Mouse (Mus musculus) megakaryocyte, embryonic 14.5 days (primary cell): ENCODE measurements at regions not wholly inside any gene's neighbourhood (a gene's known extent, or its start where the extent isn't known, plus 50 kb on each side); places are given as distances from the start of the nearest gene placed in this dataset.

Experiments
- H3K27me3 ChIP-seq: replicated peaks from 2 replicates; pipeline ENCODE3; 2012; ENCODE audit warnings: inconsistent platforms
- H3K36me3 ChIP-seq: replicated peaks from 2 replicates; pipeline ENCODE3; 2012; ENCODE audit warnings: low read length, inconsistent platforms, mixed read lengths
- H3K4me1 ChIP-seq: 2 replicates; pipeline ENCODE4 v1.6.1; 2012; ENCODE audit warnings: inconsistent platforms
- H3K4me3 ChIP-seq: replicated peaks from 2 replicates; pipeline ENCODE3; 2012; ENCODE audit warnings: moderate library complexity, mild to moderate bottlenecking, inconsistent platforms
- H3K9me3 ChIP-seq: 2 replicates; pipeline ENCODE4 v1.6.1; 2012; ENCODE audit warnings: inconsistent platforms
- FLI1 ChIP-seq: IDR thresholded peaks from 2 replicates; pipeline ENCODE4 v1.6.1; 2012; ENCODE audit warnings: low read length, inconsistent platforms, mixed read lengths
- GATA1 ChIP-seq: IDR thresholded peaks from 3 replicates; pipeline ENCODE4 v1.6.1; 2012; ENCODE audit warnings: mixed read lengths, low read length, inconsistent platforms, borderline replicate concordance

DNA sequence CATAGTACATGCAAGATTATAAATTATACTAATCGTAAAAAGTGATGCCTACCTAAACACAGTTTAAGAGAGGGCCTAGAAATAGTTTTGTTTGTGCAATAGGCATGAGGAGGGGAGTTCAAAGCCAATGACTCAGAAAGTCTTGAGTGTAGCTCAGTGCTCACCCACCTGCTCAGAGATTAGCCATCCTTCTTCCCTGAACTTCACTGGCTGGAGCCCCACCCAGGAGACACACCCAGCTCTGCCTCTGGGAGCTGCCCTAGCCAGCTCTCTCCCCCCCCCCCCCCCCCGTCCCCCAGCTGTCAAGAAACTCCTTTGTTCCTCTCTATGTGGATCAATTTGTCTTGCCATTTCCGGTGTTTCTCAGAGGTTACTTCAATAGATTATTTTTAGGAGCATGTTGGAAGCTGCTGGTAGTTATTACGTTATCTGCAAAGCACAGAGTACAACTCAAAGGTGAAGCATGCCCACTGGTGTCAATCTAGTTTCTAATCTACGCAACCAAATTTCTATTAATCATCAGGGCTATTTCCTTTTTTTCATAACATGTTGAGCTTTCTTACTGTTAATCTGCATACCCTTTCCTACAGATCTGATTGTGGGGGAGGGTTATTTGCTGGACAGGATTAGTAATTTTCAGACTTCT, 68.3 kb upstream of the Nrip1 start:
- TF ChIP-seq GATA1: no peak
- no peak for TF ChIP-seq FLI1
- H3K9me3 ChIP-seq: no peaks in the 10 kb centered on the region
- no peak overlapping the region for H3K4me3 ChIP-seq
- no peaks in the 10 kb centered on the region for H3K27me3 ChIP-seq
- peaks cover 50% of the 10 kb centered on the region for H3K4me1 ChIP-seq
- H3K36me3 ChIP-seq: no peaks in the 10 kb centered on the region

DNA sequence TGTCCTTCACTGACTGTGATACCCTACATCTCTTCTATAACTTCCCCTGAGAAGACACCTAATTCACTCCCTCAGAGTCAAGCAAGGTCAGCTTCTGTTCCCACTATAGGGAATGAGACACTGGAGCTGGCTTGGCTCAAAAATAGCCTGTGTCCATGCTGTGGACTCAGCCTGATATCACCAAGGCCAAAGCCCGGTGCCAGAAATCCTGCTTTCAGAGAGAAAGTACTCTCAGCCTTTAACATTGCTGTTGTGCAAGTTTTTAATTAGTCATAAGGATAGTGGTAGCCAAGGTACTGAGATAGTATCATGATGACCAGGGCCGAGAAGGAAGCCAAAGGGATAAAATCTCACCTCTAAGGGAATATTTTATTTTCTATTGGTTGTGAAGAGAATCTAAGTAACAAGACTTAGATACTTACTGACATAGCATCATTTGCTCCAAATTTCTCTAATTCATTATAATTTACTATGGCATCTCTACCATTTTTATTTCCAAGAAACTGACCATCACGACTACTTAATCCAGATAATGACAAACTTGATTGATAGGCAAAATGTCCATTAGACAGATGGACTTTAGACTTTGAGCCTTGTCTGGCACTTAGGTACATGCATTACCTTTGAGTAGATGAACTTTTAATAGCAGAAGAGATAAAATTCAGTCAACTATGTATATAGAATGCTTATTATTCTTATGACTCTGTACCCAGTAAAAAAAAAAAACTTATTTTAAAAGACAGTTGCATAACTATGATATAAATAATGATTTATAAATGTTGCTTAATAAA, 64.7 kb upstream of the Nrip1 start:
- no peaks in the 10 kb centered on the region for H3K9me3 ChIP-seq
- H3K36me3 ChIP-seq: no peaks in the 10 kb centered on the region
- peaks cover 33% of the 10 kb centered on the region for H3K4me1 ChIP-seq
- H3K27me3 ChIP-seq: no peaks in the 10 kb centered on the region
- no peak for TF ChIP-seq GATA1
- TF ChIP-seq FLI1: no peak
- no peak overlapping the region for H3K4me3 ChIP-seq

DNA sequence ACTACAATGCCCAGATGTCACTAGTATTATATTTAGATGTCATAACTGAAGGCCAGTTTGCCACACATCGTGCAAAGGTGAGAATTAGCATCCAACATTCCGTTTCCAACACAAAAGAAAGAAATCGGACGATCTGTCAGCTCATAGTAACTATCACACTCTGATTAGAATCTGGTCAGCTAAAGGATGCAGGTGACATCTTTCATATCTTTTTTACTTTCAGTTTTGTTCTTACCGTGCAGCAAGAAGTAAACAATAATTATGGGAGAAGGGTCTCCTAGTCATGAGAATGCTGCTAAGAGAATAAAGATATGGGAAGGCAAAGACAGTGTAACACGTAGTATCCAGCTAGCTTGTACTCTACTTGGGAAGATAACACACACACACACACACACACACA, 62.7 kb upstream of the Nrip1 start:
- TF ChIP-seq FLI1 (no peak), GATA1 (no peak)
- H3K4me3 ChIP-seq: no peak overlapping the region
- H3K4me1 ChIP-seq: peaks cover 19% of the 10 kb centered on the region
- H3K9me3 ChIP-seq: no peaks in the 10 kb centered on the region
- no peaks in the 10 kb centered on the region for H3K36me3 ChIP-seq
- no peaks in the 10 kb centered on the region for H3K27me3 ChIP-seq

DNA sequence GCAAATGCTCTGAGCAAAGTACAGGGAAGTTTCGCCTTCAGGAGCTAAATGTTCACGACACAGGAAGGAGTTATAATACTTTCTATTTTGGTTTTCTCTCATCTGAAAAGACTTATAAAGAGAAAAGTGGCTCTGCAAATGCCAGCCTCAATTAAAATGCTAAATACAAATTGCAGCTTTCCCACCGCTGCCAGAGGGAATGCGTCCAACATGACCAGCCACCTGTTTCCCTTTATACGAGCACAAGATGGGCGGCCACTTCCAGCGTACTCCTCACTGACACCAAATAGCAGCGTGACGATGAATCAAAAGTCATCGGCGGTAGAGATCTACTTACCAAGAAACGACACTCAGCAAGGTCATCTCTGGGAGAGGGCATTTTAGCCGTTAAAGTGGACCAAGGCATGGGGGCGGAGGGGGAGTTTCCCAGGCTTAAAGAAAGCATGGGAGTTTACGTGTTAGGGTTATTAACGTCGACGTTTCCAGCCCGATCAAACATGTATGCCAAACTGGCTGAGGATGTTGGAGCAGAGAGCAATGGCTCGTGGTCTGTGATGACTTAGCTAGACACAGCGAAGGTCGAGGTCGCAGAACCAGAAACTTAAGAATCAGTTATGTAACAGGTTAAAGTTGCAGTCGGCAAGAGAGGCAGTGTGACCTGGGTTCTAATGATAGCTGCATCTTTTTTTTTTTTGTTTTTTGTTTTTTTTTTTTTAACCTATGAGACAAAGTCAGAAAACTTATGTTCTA, 59.6 kb upstream of the Nrip1 start:
- Histone ChIP-seq H3K9me3 (no peaks in the 10 kb centered on the region), H3K27me3 (no peaks in the 10 kb centered on the region), H3K4me3 (no peak overlapping the region), H3K4me1 (peaks cover 9% of the 10 kb centered on the region; the same call in 1 of the 2 replicates), H3K36me3 (no peaks in the 10 kb centered on the region)
- TF ChIP-seq GATA1 (no peak), FLI1 (no peak)

DNA sequence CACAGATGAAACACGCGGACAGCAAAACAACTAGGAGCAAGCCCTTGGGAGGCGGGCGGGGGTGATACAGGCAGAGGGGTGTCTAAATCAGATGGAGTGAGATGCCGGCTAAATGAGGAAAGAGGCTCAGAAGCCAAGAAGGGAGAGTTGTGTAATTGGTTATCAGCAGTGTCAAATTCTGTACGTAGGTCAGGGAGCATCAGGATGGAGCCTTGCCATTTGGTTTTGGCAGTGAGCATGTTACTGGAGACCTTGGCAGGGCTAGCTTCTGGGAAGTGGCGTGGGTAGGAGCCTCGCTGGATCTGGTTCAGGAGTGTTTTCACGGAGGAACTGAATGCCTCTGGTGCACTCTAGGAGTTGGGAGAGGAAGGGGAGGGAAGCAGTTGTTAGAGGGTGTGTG, 58.7 kb upstream of the Nrip1 start:
- Histone ChIP-seq H3K36me3 (no peaks in the 10 kb centered on the region), H3K4me1 (peaks cover 9% of the 10 kb centered on the region; the same call in 1 of the 2 replicates), H3K9me3 (no peaks in the 10 kb centered on the region), H3K4me3 (no peak overlapping the region), H3K27me3 (no peaks in the 10 kb centered on the region)
- TF ChIP-seq FLI1 (no peak), GATA1 (no peak)

DNA sequence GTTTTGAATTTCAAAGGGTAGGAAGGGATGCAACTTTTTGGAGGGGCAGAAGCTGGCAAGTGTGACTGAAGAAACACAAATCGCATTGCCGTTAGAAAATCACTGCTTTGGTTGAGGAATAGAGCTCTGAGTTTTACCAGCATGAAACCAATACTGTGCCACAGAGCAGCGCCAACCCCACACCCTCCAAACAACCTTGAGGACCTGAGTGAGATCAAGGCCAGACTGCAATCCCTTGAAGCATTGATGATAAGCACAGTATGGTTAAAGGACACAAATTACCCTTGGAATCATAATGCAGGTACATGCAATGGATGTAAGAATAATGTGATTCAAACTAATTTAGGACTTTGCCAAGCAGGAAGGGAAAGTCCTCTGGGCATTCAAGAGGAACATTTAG, 55.5 kb upstream of the Nrip1 start:
- Histone ChIP-seq H3K36me3 (no peaks in the 10 kb centered on the region), H3K27me3 (no peaks in the 10 kb centered on the region), H3K4me1 (peaks cover 9% of the 10 kb centered on the region; the same call in 1 of the 2 replicates), H3K4me3 (no peak overlapping the region), H3K9me3 (no peaks in the 10 kb centered on the region)
- no peak for TF ChIP-seq GATA1
- no peak for TF ChIP-seq FLI1

DNA sequence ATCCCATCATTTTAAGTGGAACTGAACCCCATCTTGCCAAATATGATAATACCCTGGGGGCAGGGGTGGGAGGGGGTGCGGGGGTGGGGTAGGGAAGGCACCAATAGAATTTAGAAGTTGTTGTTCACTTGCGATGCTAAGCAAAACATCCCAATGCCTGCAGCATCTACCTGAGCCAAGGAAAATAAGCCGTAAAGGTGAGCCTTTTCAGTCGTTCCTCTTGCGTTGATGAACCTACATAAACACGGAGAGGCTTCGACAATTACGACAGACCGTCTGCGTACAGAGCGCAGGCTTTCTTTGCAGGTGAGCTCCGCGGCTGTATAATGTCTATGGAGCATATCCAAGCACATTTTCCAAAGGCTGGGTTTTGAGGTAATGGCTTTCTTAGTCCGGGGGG, 50.3 kb upstream of the Nrip1 start:
- Histone ChIP-seq H3K9me3 (no peaks in the 10 kb centered on the region), H3K4me1 (peaks cover 9% of the 10 kb centered on the region; the same call in 1 of the 2 replicates), H3K27me3 (no peaks in the 10 kb centered on the region), H3K4me3 (no peak overlapping the region), H3K36me3 (no peaks in the 10 kb centered on the region)
- TF ChIP-seq GATA1 (no peak), FLI1 (no peak)
